Mouse (Mus musculus): ENCODE results near the gene Zfand2b. TPM values are rescaled to one million over a fixed set of nuclear protein-coding genes. Genes with fewer than 3 reads are reported as not detected.

The Zfand2b gene
- total and polyA plus RNA-seq, 3 experiments = 15.7 to 40.7 (median 19.5) TPM

GRCm38 (mm10) chr1:75168093-75168471, 364 bp upstream of the Zfand2b start:
- H3K4me1 ChIP-seq (ENCODE audit: control insufficient read depth in 1 of 2, insufficient read depth in 2 of 2) = peaks cover 6 to 25% of the 10 kb centered on the region in 2 experiments
- dilution Hi-C loops (cut with MboI; ENCODE audit: extremely low pct_ligation_motif_present, extremely low pct_unique_long_range_greater_than_20kb, low sequenced_read_pairs) = no loop called here
- no peaks in the 10 kb centered on the region for H3K9me3 ChIP-seq (replicated peaks; ENCODE audit: low read length)
- no peak for DNase-seq (ENCODE audit: extremely low read depth)
- H3K4me3 ChIP-seq (replicated peaks in 1 of 3; ENCODE audit: low read depth in 2 of 3, low read length in 2 of 3, poor library complexity in 1 of 3) = peak overlapping the region; percentile 41 to 67 (median 51)
- H3K79me2 ChIP-seq (replicated peaks; ENCODE audit: control insufficient read depth, extremely low read depth, insufficient read depth, poor library complexity, severe bottlenecking) = no peaks in the 10 kb centered on the region
- TF ChIP-seq CTCF (conservative IDR thresholded peaks at IDR 0.05 in 1 of 2, IDR thresholded peaks at IDR 0.05 in 1 of 2; ENCODE audit: low read depth in 2 of 2, low read length in 2 of 2) (no peak), IRF4 (IDR thresholded peaks at IDR 0.05; ENCODE audit: low read depth, low read length) (no peak), RCOR1 (conservative IDR thresholded peaks at IDR 0.05; ENCODE audit: low read depth, low read length) (no peak), SIN3A (IDR thresholded peaks at IDR 0.05; ENCODE audit: low read length) (no peak), ZKSCAN1 (IDR thresholded peaks at IDR 0.05; ENCODE audit: borderline replicate concordance, low read depth, low read length) (no peak), USF1 (IDR thresholded peaks at IDR 0.05; ENCODE audit: low read depth, low read length) (no peak), UBTF (IDR thresholded peaks at IDR 0.05; ENCODE audit: low read depth, low read length) (no peak), ZC3H11A (IDR thresholded peaks at IDR 0.05; ENCODE audit: low read depth, low read length) (no peak), POLR2AphosphoS2 (IDR thresholded peaks at IDR 0.05; ENCODE audit: low read depth, low read length) (no peak), EP300 (IDR thresholded peaks at IDR 0.05; ENCODE audit: low read length) (no peak), MAFK (IDR thresholded peaks at IDR 0.05; ENCODE audit: insufficient replicate concordance, low read length) (no peak), CHD2 (IDR thresholded peaks at IDR 0.05; ENCODE audit: low read length) (no peak), BHLHE40 (IDR thresholded peaks at IDR 0.05; ENCODE audit: low read depth, low read length) (no peak)
- H3K4me2 ChIP-seq (ENCODE audit: insufficient read depth, low read depth, poor library complexity, severe bottlenecking) = peak overlapping the region; percentile 76
- peak overlapping the region; percentile 71 for H3K9ac ChIP-seq (ENCODE audit: insufficient read depth, low read depth)
- no peaks in the 10 kb centered on the region for H3K27me3 ChIP-seq (replicated peaks)
- in situ Hi-C loops (cut with MboI; ENCODE audit: low pct_ligation_motif_present, low pct_unique_long_range_greater_than_20kb, low sequenced_read_pairs) = no loop called here
- peaks cover 32 to 36% of the 10 kb centered on the region in 2 experiments for H3K36me3 ChIP-seq (replicated peaks in 1 of 2; ENCODE audit: control insufficient read depth in 1 of 2, insufficient read depth in 1 of 2, low read length in 1 of 2)
- H3K27ac ChIP-seq (ENCODE audit: insufficient read depth, low read depth) = peak overlapping the region; percentile 38; the same call in 1 of the 2 replicates

GRCm38 (mm10) chr1:75179334-75180104, 11.1 kb downstream of the Zfand2b start:
- no peak overlapping the region for H3K27ac ChIP-seq (ENCODE audit: insufficient read depth, low read depth)

More at GRCm38 (mm10) chr1:75179334-75180104, 11.1 kb downstream of the Zfand2b start:
- H3K27me3 ChIP-seq (replicated peaks) = no peaks in the 10 kb centered on the region
- H3K9ac ChIP-seq (ENCODE audit: insufficient read depth, low read depth) = peak overlapping the region; percentile 59; the same call in 1 of the 2 replicates
- peaks cover 38 to 71% of the 10 kb centered on the region in 2 experiments for H3K36me3 ChIP-seq (replicated peaks in 1 of 2; ENCODE audit: control insufficient read depth in 1 of 2, insufficient read depth in 1 of 2, low read length in 1 of 2)
- peaks cover 3% of the 10 kb centered on the region for H3K9me3 ChIP-seq (replicated peaks; ENCODE audit: low read length)
- peaks cover 0 to 20% of the 10 kb centered on the region in 2 experiments; a peak in 3 of 4 replicates for H3K4me1 ChIP-seq (ENCODE audit: control insufficient read depth in 1 of 2, insufficient read depth in 2 of 2)
- no peak for TF ChIP-seq ZC3H11A (IDR thresholded peaks at IDR 0.05; ENCODE audit: low read depth, low read length)
- TF ChIP-seq ZMIZ1 (IDR thresholded peaks at IDR 0.05; ENCODE audit: low read depth, low read length) = no peak
- TF ChIP-seq JUN (IDR thresholded peaks at IDR 0.05; ENCODE audit: insufficient read depth, low read depth, low read length) = no peak
- peak; percentile 37; the same call in 1 of the 2 replicates for TF ChIP-seq MAFK (IDR thresholded peaks at IDR 0.05; ENCODE audit: insufficient replicate concordance, low read length)
- no peak for TF ChIP-seq E2F4 (IDR thresholded peaks at IDR 0.05; ENCODE audit: insufficient replicate concordance, low read depth, low read length)
- TF ChIP-seq ZNF384 (IDR thresholded peaks at IDR 0.05; ENCODE audit: low read depth, low read length) = peak; percentile 83
- TF ChIP-seq HCFC1 (IDR thresholded peaks at IDR 0.05; ENCODE audit: low read depth, low read length) = no peak
- no peak for TF ChIP-seq RAD21 (IDR thresholded peaks at IDR 0.05; ENCODE audit: low read depth, low read length)
- no peak for TF ChIP-seq CHD1 (IDR thresholded peaks at IDR 0.05; ENCODE audit: low read depth, low read length)
- TF ChIP-seq JUND (conservative IDR thresholded peaks at IDR 0.05; ENCODE audit: low read depth, low read length) = no peak
- TF ChIP-seq SMC3 (IDR thresholded peaks at IDR 0.05; ENCODE audit: low read depth, low read length) = no peak
- no peak for TF ChIP-seq IRF4 (IDR thresholded peaks at IDR 0.05; ENCODE audit: low read depth, low read length)
- no peak for TF ChIP-seq USF2 (conservative IDR thresholded peaks at IDR 0.05; ENCODE audit: low read depth, low read length)
- dilution Hi-C loops (cut with MboI; ENCODE audit: extremely low pct_ligation_motif_present, extremely low pct_unique_long_range_greater_than_20kb, low sequenced_read_pairs) (no loop called here), in situ Hi-C loops (cut with MboI; ENCODE audit: low pct_ligation_motif_present, low pct_unique_long_range_greater_than_20kb, low sequenced_read_pairs) (no loop called here)
- no peaks in the 10 kb centered on the region for H3K79me2 ChIP-seq (replicated peaks; ENCODE audit: control insufficient read depth, extremely low read depth, insufficient read depth, poor library complexity, severe bottlenecking)
- peak overlapping the region; percentile 63 for H3K4me2 ChIP-seq (ENCODE audit: insufficient read depth, low read depth, poor library complexity, severe bottlenecking)
- peak overlapping the region; percentile 63 to 80 (median 76) for H3K4me3 ChIP-seq (replicated peaks in 1 of 3; ENCODE audit: low read depth in 2 of 3, low read length in 2 of 3, poor library complexity in 1 of 3)
- DNase-seq (ENCODE audit: extremely low read depth) = peak; percentile 14
